Mouse (Mus musculus): ENCODE results near the gene Mapkapk3.

- TF ChIP-seq CTCF (IDR thresholded peaks at IDR 0.05; ENCODE audit: borderline replicate concordance, insufficient read depth, low read length) (no peak), POLR2A (IDR thresholded peaks at IDR 0.05; ENCODE audit: low read depth, low read length) (no peak)
Measured at GRCm38 (mm10) chr9:107330791-107331190, 41.1 kb upstream of the Mapkapk3 start.
